Mouse (Mus musculus) stomach, embryonic 16.5 days (tissue): ENCODE measurements around the gene Olfr316. TPM values are rescaled to one million over a fixed set of nuclear protein-coding genes. Genes with fewer than 3 reads are reported as not detected.

Experiments used
- ATAC-seq: fragments of 200-750 bp; cut with Nextera tagmentation; 2 replicates; pipeline ENCODE4 v1.8.0; 2017; ENCODE audit warnings: moderate number of reproducible peaks, moderate TSS enrichment; ENCODE audit not compliant: insufficient read depth, low FRiP score
- H3K27ac ChIP-seq: fragments of 300-500 bp; sonication (generic); 2 replicates; pipeline ENCODE4 v1.5.1; 2014; ENCODE audit warnings: low read length
- H3K27me3 ChIP-seq: fragments of 300-500 bp; sonication (generic); 2 replicates; pipeline ENCODE4 v1.6.1; 2014; ENCODE audit warnings: low read length, control low read depth, mixed read lengths; ENCODE audit not compliant: control insufficient read depth, insufficient read depth
- H3K36me3 ChIP-seq: fragments of 300-500 bp; sonication (generic); 2 replicates; pipeline ENCODE4 v1.6.1; 2014; ENCODE audit warnings: low read length; ENCODE audit not compliant: control insufficient read depth, insufficient read depth
- H3K4me1 ChIP-seq: fragments of 300-500 bp; sonication (generic); 2 replicates; pipeline ENCODE4 v1.6.1; 2014; ENCODE audit warnings: low read length, control low read depth, mixed read lengths; ENCODE audit not compliant: control insufficient read depth, insufficient read depth
- H3K4me2 ChIP-seq: fragments of 300-500 bp; sonication (generic); 2 replicates; pipeline ENCODE4 v1.6.1; 2014; ENCODE audit warnings: low read depth, low read length, mixed read lengths
- H3K4me3 ChIP-seq: fragments of 300-500 bp; sonication (generic); replicated peaks from 2 replicates; pipeline ENCODE4 v1.5.1; 2014; ENCODE audit warnings: mild to moderate bottlenecking, low read length
- H3K9ac ChIP-seq: fragments of 300-500 bp; sonication (generic); 2 replicates; pipeline ENCODE4 v1.6.1; 2014; ENCODE audit warnings: low read length
- H3K9me3 ChIP-seq: fragments of 300-500 bp; sonication (generic); replicated peaks from 2 replicates; pipeline ENCODE4 v1.6.1; 2016; ENCODE audit warnings: low read length, control low read depth; ENCODE audit not compliant: control insufficient read depth
- WGBS: fragments of 180-500 bp; shearing (Covaris S2); extraction: QIAGEN DNeasy Blood & Tissue Kit; methylation state at CpG from one replicate; pipeline ENCODE4 v1.1.7; 2014; 5-methylcytosine and 5-hydroxymethylcytosine counted together
- polyA plus RNA-seq: library from polyadenylated mRNA; unstranded; fragments of >200 nt; fragmentation: Nextera tagmentation; extraction: Ambion mirVana; gene quantifications from 2 replicates; pipeline ENCODE4 v1.2.1, GENCODE M21; 2015

Olfr316 gene
- polyA plus RNA-seq, 1 experiment from 2014 or later: not detected

DNA sequence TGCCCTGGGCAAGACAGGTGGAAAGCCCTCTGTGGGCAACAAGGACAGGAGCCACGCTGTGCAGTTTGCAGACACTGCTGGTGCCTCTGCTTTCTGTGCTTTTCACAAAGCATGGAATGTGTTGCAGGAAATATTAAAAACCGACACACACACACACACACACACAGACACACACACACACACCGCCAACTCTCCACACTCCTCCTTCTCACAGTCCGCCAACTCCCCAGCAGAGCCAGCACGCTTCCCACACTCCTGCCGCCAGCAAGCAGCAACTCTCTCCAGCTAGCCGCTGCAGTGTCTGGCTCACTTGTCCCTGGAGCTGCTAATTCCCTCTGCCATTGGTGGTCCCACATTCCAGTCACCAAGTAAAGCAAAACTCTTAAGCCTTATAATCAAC lies 44.3 kb downstream of the Olfr316 start:
- WGBS: 75% methylated on average over 7 of the region's 7 CpGs
- peaks cover 5% of the 10 kb centered on the region for H3K4me1 ChIP-seq
- no peak overlapping the region for H3K4me2 ChIP-seq
- no peaks in the 10 kb centered on the region for H3K27me3 ChIP-seq
- no peak overlapping the region for H3K4me3 ChIP-seq
- no peak for ATAC-seq
- no peak overlapping the region for H3K9ac ChIP-seq
- H3K36me3 ChIP-seq: no peaks in the 10 kb centered on the region
- no peak overlapping the region for H3K27ac ChIP-seq
- H3K9me3 ChIP-seq: no peaks in the 10 kb centered on the region

DNA sequence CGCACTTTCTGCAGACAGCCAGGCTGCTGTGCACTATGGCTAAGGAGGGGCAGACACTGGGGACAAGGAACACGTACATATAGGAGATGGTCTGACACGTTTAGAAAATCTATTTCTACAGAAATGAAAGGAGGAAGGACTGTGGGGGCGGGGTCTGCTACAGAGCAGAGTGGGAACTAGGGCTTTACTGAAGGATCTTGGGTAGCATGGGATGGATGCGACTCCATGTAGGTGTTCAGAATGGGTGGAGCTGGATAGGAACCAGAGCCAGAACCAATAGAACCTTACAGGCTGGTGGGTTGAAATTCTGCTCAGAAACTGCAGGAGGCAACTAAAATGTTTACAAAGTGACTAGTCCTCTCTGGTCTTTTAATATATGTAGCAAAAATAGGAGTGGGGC lies 47.2 kb downstream of the Olfr316 start:
- no peak for ATAC-seq
- Histone ChIP-seq H3K27me3 (no peaks in the 10 kb centered on the region), H3K9ac (no peak overlapping the region), H3K4me3 (no peak overlapping the region), H3K4me1 (peaks cover 10% of the 10 kb centered on the region), H3K9me3 (no peaks in the 10 kb centered on the region), H3K27ac (no peak overlapping the region), H3K4me2 (no peak overlapping the region), H3K36me3 (no peaks in the 10 kb centered on the region)
- WGBS: 73% methylated on average over 5 of the region's 5 CpGs

DNA sequence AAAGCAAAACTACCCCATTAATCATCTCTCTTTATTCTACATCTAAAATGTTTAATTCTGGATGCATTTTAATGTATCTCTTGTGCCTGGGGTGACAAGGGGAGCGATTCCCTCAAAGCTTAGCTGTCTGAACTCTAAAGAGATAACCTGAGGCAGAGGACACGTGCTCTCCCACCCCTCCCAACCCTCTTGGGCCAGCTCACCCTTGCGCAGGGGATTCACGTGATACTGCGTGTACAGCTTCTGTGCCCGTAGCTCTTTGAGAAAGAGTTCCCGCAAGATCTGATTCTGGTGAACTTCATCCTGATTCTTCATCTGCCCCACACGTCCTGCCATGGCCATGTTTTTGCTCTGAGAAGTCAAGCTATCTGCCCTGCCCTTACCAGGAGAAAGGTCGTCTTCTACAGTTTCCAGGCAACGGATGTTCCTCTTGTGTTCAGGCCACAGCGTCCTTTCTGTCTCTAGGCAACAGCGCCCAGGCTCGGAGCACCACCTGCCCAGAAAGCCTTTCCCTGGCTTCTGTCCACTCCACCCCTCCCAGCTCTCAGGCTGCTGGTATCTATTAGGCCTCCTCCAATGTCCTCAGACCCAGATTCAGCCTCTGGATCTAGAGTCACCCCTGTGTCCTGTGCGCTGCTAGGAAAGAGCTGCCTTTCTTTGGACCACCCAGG lies 49.2 kb downstream of the Olfr316 start, which contains the start of gene Fam183b:
Gene Fam183b (minus strand): TSS at position 403 of the 671 bp plus-strand sequence.
- no peaks in the 10 kb centered on the region for H3K36me3 ChIP-seq
- 16% methylated on average over 14 of the region's 14 CpGs for WGBS
- no peak within 1 kb of the TSS for H3K4me3 ChIP-seq
- H3K4me2 ChIP-seq: peak within 1 kb of the TSS; percentile 40
- H3K9me3 ChIP-seq: no peaks in the 10 kb centered on the region
- no peak within 1 kb of the TSS for H3K27ac ChIP-seq
- peaks cover 10% of the 10 kb centered on the region for H3K4me1 ChIP-seq
- no peaks in the 10 kb centered on the region for H3K27me3 ChIP-seq
- H3K9ac ChIP-seq: 0 out of 2 replicates have a peak within 1 kb of the TSS, but pooled peaks have one; percentile 23
- peak; percentile 72 for ATAC-seq

DNA sequence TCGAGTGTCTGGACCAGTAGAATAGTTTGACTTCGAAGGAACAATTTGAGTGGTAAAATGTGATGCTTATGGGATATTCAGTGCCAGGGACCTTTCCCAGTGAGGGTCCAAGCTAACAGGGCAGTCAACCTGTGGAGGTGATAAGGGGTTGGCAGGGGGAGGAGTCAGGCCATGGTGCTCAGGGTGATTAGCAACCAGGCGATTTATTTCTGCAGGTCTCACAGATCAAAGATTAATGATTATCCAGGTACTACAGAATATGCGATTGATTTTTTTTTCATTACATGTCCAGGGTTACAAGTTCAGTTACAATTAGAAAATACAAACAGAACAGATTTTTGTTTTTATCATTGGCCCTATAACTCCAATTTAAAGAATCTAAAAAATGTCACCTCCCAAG lies 51.3 kb downstream of the Olfr316 start:
- no peaks in the 10 kb centered on the region for H3K9me3 ChIP-seq
- no peaks in the 10 kb centered on the region for H3K36me3 ChIP-seq
- WGBS: 39% methylated on average over 4 of the region's 4 CpGs
- H3K4me3 ChIP-seq: no peak overlapping the region
- no peak overlapping the region for H3K4me2 ChIP-seq
- ATAC-seq: no peak
- H3K27ac ChIP-seq: 0 out of 2 replicates have a peak overlapping the region, but pooled peaks have one; percentile 44
- peaks cover 10% of the 10 kb centered on the region for H3K4me1 ChIP-seq
- no peaks in the 10 kb centered on the region for H3K27me3 ChIP-seq
- H3K9ac ChIP-seq: no peak overlapping the region

DNA sequence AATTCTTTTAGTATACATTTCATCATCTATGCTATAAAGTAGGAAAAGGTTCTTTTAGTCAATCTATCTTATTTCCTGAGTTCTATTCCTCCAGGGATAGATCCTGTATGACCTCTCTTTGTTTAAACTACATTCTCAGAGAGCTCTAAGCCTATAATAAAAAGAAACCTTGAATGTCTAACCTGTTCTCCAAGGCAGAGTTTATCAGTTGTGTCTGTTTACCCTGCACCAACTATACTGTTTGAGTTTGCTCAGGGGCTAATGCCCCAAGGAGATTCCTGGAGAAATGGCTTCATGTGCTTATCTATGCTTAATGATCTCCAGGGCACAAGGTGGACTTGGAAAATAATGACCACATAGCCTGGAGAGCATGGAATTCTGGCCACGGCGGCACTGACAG lies 51.9 kb downstream of the Olfr316 start:
- H3K4me2 ChIP-seq: no peak overlapping the region
- peaks cover 10% of the 10 kb centered on the region for H3K4me1 ChIP-seq
- ATAC-seq: peak; percentile 65; the same call in 1 of the 2 replicates
- H3K9ac ChIP-seq: no peak overlapping the region
- 23% methylated on average over 2 of the region's 2 CpGs for WGBS
- H3K27ac ChIP-seq: no peak overlapping the region
- H3K36me3 ChIP-seq: no peaks in the 10 kb centered on the region
- H3K27me3 ChIP-seq: no peaks in the 10 kb centered on the region
- no peak overlapping the region for H3K4me3 ChIP-seq
- no peaks in the 10 kb centered on the region for H3K9me3 ChIP-seq

Other genes with a start within 250 kb of the Olfr316 start
- not detected in 2 replicates for gene Olfr330, start 217.9 kb upstream of the Olfr316 start, polyA plus RNA-seq
- gene Olfr329-ps, start 206.3 kb upstream of the Olfr316 start, polyA plus RNA-seq: not detected in 2 replicates
- gene Olfr328, start 197.1 kb upstream of the Olfr316 start, polyA plus RNA-seq: not detected in 2 replicates
- not detected in 2 replicates for gene Olfr224, start 182.2 kb upstream of the Olfr316 start, polyA plus RNA-seq
- gene Olfr325, start 175.0 kb upstream of the Olfr316 start, polyA plus RNA-seq: not detected in 2 replicates
- not detected in 2 replicates for gene Olfr324, start 157.6 kb upstream of the Olfr316 start, polyA plus RNA-seq
- gene 2210407C18Rik, start 136.7 kb upstream of the Olfr316 start, polyA plus RNA-seq: 4.2 and 15.4 TPM in 2 replicates
- gene Olfr323, start 122.2 kb upstream of the Olfr316 start, polyA plus RNA-seq: 0.17 TPM in 1 of 2 replicates, not detected in the other
- 0.66 and 0.67 TPM in 2 replicates for gene Trim58, start 112.3 kb upstream of the Olfr316 start, polyA plus RNA-seq
- not detected in 2 replicates for gene Olfr322, start 94.0 kb upstream of the Olfr316 start, polyA plus RNA-seq
- not detected in 2 replicates for gene Olfr320, start 71.6 kb upstream of the Olfr316 start, polyA plus RNA-seq
- not detected in 2 replicates for gene Olfr319, start 53.6 kb upstream of the Olfr316 start, polyA plus RNA-seq
- not detected in 2 replicates for gene Olfr318, start 28.7 kb upstream of the Olfr316 start, polyA plus RNA-seq
- gene Olfr317, start 13.5 kb upstream of the Olfr316 start, polyA plus RNA-seq: not detected in 2 replicates
- gene Olfr315, start 20.5 kb downstream of the Olfr316 start, polyA plus RNA-seq: not detected in 2 replicates
- gene Olfr314, start 30.2 kb downstream of the Olfr316 start, polyA plus RNA-seq: not detected in 2 replicates
- 5.2 and 5.4 TPM in 2 replicates for gene Fam183b, start 49.2 kb downstream of the Olfr316 start, polyA plus RNA-seq
- gene Olfr313, start 62.3 kb downstream of the Olfr316 start, polyA plus RNA-seq: not detected in 2 replicates
- not detected in 2 replicates for gene Olfr312, start 76.5 kb downstream of the Olfr316 start, polyA plus RNA-seq
- gene Olfr311, start 86.5 kb downstream of the Olfr316 start, polyA plus RNA-seq: not detected in 2 replicates
- gene Gm12258, start 94.4 kb downstream of the Olfr316 start, polyA plus RNA-seq: 9.5 TPM in 2 replicates
- 5.9 and 7.7 TPM in 2 replicates for gene 2810021J22Rik, start 114.5 kb downstream of the Olfr316 start, polyA plus RNA-seq
- 4.7 and 5.4 TPM in 2 replicates for gene Zfp39, start 151.5 kb downstream of the Olfr316 start, polyA plus RNA-seq
- 0.72 and 0.80 TPM in 2 replicates for gene Btnl10, start 165.2 kb downstream of the Olfr316 start, polyA plus RNA-seq
- 113 TPM in 2 replicates for gene Rnf187, start 186.2 kb downstream of the Olfr316 start, polyA plus RNA-seq
- 44.0 and 50.7 TPM in 2 replicates for gene Hist3h2ba, start 196.2 kb downstream of the Olfr316 start, polyA plus RNA-seq
- 28.1 and 33.0 TPM in 2 replicates for gene Hist3h2a, start 202.0 kb downstream of the Olfr316 start, polyA plus RNA-seq
- 0.17 and 0.27 TPM in 2 replicates for gene Trim17, start 202.0 kb downstream of the Olfr316 start, polyA plus RNA-seq
- gene Trim11, start 225.4 kb downstream of the Olfr316 start, polyA plus RNA-seq: 20.5 and 20.8 TPM in 2 replicates